Mouse (Mus musculus) heart, adult 2 months (tissue): ENCODE measurements around the gene Rarg. TPM values are rescaled to one million over a fixed set of nuclear protein-coding genes. Genes with fewer than 3 reads are reported as not detected.

ENCODE experiments used
- DNase-seq, 2 experiments: peaks; one replicate each; pipeline ENCODE4 v3.0.0; 2021
- H3K27ac ChIP-seq: fragments of 200-600 bp; 2 replicates; pipeline ENCODE4 v1.8.1; 2022
- H3K27me3 ChIP-seq: fragments of 200-500 bp; 2 replicates; pipeline ENCODE4 v1.6.1; 2012; ENCODE audit warnings: mild to moderate bottlenecking, low read length, inconsistent platforms, mixed read lengths; ENCODE audit not compliant: control insufficient read depth, insufficient read depth
- H3K36me3 ChIP-seq: fragments of 200-500 bp; 2 replicates; pipeline ENCODE4 v1.6.1; 2012; ENCODE audit warnings: low read length, inconsistent platforms; ENCODE audit not compliant: control insufficient read depth, insufficient read depth
- H3K4me1 ChIP-seq: fragments of 200-500 bp; 2 replicates; pipeline ENCODE4 v1.6.1; 2011; ENCODE audit warnings: low read length; ENCODE audit not compliant: control insufficient read depth, insufficient read depth
- H3K4me3 ChIP-seq: fragments of 200-600 bp; 2 replicates; pipeline ENCODE4 v1.8.1; 2022
- H3K79me2 ChIP-seq: fragments of 200-500 bp; replicated peaks from 2 replicates; pipeline ENCODE4 v1.6.1; 2012; ENCODE audit warnings: mild to moderate bottlenecking, inconsistent platforms, low read length, moderate library complexity, mixed read lengths; ENCODE audit not compliant: control insufficient read depth, insufficient read depth
- H3K9ac ChIP-seq: fragments of 200-500 bp; 2 replicates; pipeline ENCODE4 v1.6.1; 2012; ENCODE audit warnings: low read depth, mild to moderate bottlenecking, control low read depth, inconsistent platforms, low read length, mixed read lengths
- CTCF ChIP-seq: fragments of 200-600 bp; IDR thresholded peaks from 2 replicates; pipeline ENCODE4 v1.8.1; 2022; ENCODE audit warnings: antibody characterized with exemption, mild to moderate bottlenecking, moderate library complexity
- EP300 ChIP-seq: fragments of 200-500 bp; IDR thresholded peaks from 2 replicates; pipeline ENCODE4 v1.6.1; 2011; ENCODE audit warnings: low read depth, low read length, control low read depth; ENCODE audit not compliant: insufficient read depth
- POLR2A ChIP-seq: fragments of 200-500 bp; IDR thresholded peaks from 2 replicates; pipeline ENCODE4 v1.6.1; 2011; ENCODE audit warnings: mild to moderate bottlenecking, low read depth, low read length, control low read depth; ENCODE audit not compliant: insufficient read depth
- WGBS: fragments of 180-500 bp; shearing (Covaris S2); methylation state at CpG from one replicate; pipeline ENCODE4 v1.1.7; 2018; 5-methylcytosine and 5-hydroxymethylcytosine counted together
- intact Hi-C: fragments of 180-260 bp; cut with DNase I; formaldehyde crosslinking; loops from one replicate; pipeline ENCODE4 v1.15.1; 2025
- polyA plus RNA-seq: library from polyadenylated mRNA; depleted of rRNA; stranded (reverse); fragments of >200 nt; gene quantifications from 2 replicates; pipeline ENCODE4 v1.2.3, GENCODE M21; 2012
- total RNA-seq, 2 experiments: library from RNA; stranded (reverse); gene quantifications; 2 replicates each; pipeline ENCODE4 v1.2.3; 2021

The Rarg gene
- total and polyA plus RNA-seq, 3 experiments = 18.1 to 20.3 (median 19.9) TPM

GRCm38 (mm10) chr15:102203835-102204381, 53.4 kb downstream of the Rarg start:
- peak; percentile 85 to 86 for DNase-seq
- intact Hi-C loops = loop anchor here (2.0 kb wide), 2 partner anchors 25 to 43 kb away; no protein-coding TSS in a partner anchor
- Histone ChIP-seq H3K9ac (peak overlapping the region; percentile 99), H3K27ac (peak overlapping the region; percentile 82), H3K4me1 (peaks cover 9% of the 10 kb centered on the region), H3K79me2 (peaks cover 3% of the 10 kb centered on the region; the same call in 1 of the 2 replicates), H3K36me3 (peaks cover 21% of the 10 kb centered on the region), H3K27me3 (no peaks in the 10 kb centered on the region), H3K4me3 (peak overlapping the region; percentile 73)
- under 1% methylated on average over 29 of the region's 72 CpGs for WGBS
- TF ChIP-seq EP300 (no peak), CTCF (no peak), POLR2A (no peak)

- Histone ChIP-seq H3K4me3 (peak within 1 kb of the TSS; percentile 73), H3K27ac (peak within 1 kb of the TSS; percentile 82), H3K4me1 (peaks cover 9% of the 10 kb centered on the region), H3K9ac (peak within 1 kb of the TSS; percentile 99), H3K36me3 (peaks cover 21% of the 10 kb centered on the region), H3K27me3 (no peaks in the 10 kb centered on the region), H3K79me2 (peaks cover 3% of the 10 kb centered on the region; the same call in 1 of the 2 replicates)
- intact Hi-C loops = no loop called here
- DNase-seq = peak; percentile 94 to 98
- under 1% methylated on average over 66 of the region's 68 CpGs for WGBS
- TF ChIP-seq POLR2A = peak; percentile 76
- TF ChIP-seq EP300 = peak; percentile 17; the same call in 1 of the 2 replicates
- no peak for TF ChIP-seq CTCF
Observed at GRCm38 (mm10) chr15:102202971-102203834, 54.1 kb downstream of the Rarg start, which contains the start of gene Zfp740. TSS of gene Zfp740 (plus strand) at chr15:102203249.

GRCm38 (mm10) chr15:102198841-102199240, 58.5 kb downstream of the Rarg start:
- Histone ChIP-seq H3K36me3 (peaks cover 2% of the 10 kb centered on the region), H3K4me1 (no peaks in the 10 kb centered on the region), H3K4me3 (no peak overlapping the region), H3K9ac (no peak overlapping the region), H3K27ac (no peak overlapping the region), H3K27me3 (no peaks in the 10 kb centered on the region), H3K79me2 (no peaks in the 10 kb centered on the region)
- TF ChIP-seq CTCF (no peak), POLR2A (no peak), EP300 (no peak)
- intact Hi-C loops = no loop called here
- 80% methylated on average over 4 of the region's 4 CpGs for WGBS
- no peak for DNase-seq

- Histone ChIP-seq H3K27me3 (no peaks in the 10 kb centered on the region), H3K9ac (no peak overlapping the region), H3K27ac (no peak overlapping the region), H3K4me3 (no peak overlapping the region), H3K79me2 (no peaks in the 10 kb centered on the region), H3K36me3 (no peaks in the 10 kb centered on the region), H3K4me1 (no peaks in the 10 kb centered on the region; the same call in 1 of the 2 replicates)
- WGBS = 49% methylated on average over 4 of the region's 4 CpGs
- DNase-seq = no peak
- intact Hi-C loops = no loop called here
- TF ChIP-seq EP300 (no peak), POLR2A (no peak), CTCF (no peak)
Observed at GRCm38 (mm10) chr15:102195373-102195772, 61.9 kb downstream of the Rarg start.

GRCm38 (mm10) chr15:102194439-102194838, 62.9 kb downstream of the Rarg start:
- no peak for DNase-seq
- WGBS = 79% methylated on average over 4 of the region's 4 CpGs
- TF ChIP-seq POLR2A (no peak), CTCF (no peak), EP300 (no peak)
- no peak overlapping the region for H3K9ac ChIP-seq
- no peaks in the 10 kb centered on the region for H3K27me3 ChIP-seq
- no peak overlapping the region for H3K27ac ChIP-seq
- no peaks in the 10 kb centered on the region for H3K36me3 ChIP-seq
- intact Hi-C loops = no loop called here
- H3K4me3 ChIP-seq = no peak overlapping the region
- no peaks in the 10 kb centered on the region; the same call in 1 of the 2 replicates for H3K4me1 ChIP-seq
- no peaks in the 10 kb centered on the region for H3K79me2 ChIP-seq
